Mouse (Mus musculus) midbrain, embryonic 15.5 days (tissue): ENCODE results near the gene Ccdc159. TPM values are rescaled to one million over a fixed set of nuclear protein-coding genes. Genes with fewer than 3 reads are reported as not detected.

Source experiments
- ATAC-seq: fragments of 200-750 bp; cut with Nextera tagmentation; replicated peaks from 2 replicates; pipeline ENCODE4 v1.8.0; 2017; ENCODE audit warnings: moderate TSS enrichment
- H3K27ac ChIP-seq: fragments of 300-500 bp; sonication (generic); 2 replicates; pipeline ENCODE4 v1.5.1; 2015; ENCODE audit warnings: mild to moderate bottlenecking, inconsistent platforms
- H3K27me3 ChIP-seq: fragments of 300-500 bp; sonication (generic); replicated peaks from 2 replicates; pipeline ENCODE4 v1.6.1; 2015; ENCODE audit warnings: inconsistent platforms
- H3K36me3 ChIP-seq: fragments of 300-500 bp; sonication (generic); replicated peaks from 2 replicates; pipeline ENCODE4 v1.6.1; 2015; ENCODE audit warnings: inconsistent platforms
- H3K4me1 ChIP-seq: fragments of 300-500 bp; sonication (generic); 2 replicates; pipeline ENCODE4 v1.6.1; 2015; ENCODE audit warnings: inconsistent platforms
- H3K4me2 ChIP-seq: fragments of 300-500 bp; sonication (generic); 2 replicates; pipeline ENCODE4 v1.6.1; 2015; ENCODE audit warnings: inconsistent platforms, mild to moderate bottlenecking, moderate library complexity
- H3K4me3 ChIP-seq: fragments of 300-500 bp; sonication (generic); 2 replicates; pipeline ENCODE4 v1.5.1; 2015; ENCODE audit warnings: mild to moderate bottlenecking, inconsistent platforms
- H3K9ac ChIP-seq: fragments of 300-500 bp; sonication (generic); 2 replicates; pipeline ENCODE4 v1.6.1; 2015; ENCODE audit warnings: mild to moderate bottlenecking, inconsistent platforms
- H3K9me3 ChIP-seq: fragments of 300-500 bp; sonication (generic); 2 replicates; pipeline ENCODE4 v1.6.1; 2016; ENCODE audit warnings: inconsistent platforms
- WGBS: fragments of 180-500 bp; shearing (Covaris S2); methylation state at CpG from one replicate; pipeline ENCODE4 v1.1.7; 2015; ENCODE audit warnings: mixed read lengths; 5-methylcytosine and 5-hydroxymethylcytosine counted together
- polyA plus RNA-seq: library from polyadenylated mRNA; unstranded; fragments of >200 nt; fragmentation: Nextera tagmentation; extraction: Ambion mirVana; gene quantifications from 2 replicates; pipeline ENCODE4 v1.2.1, GENCODE M21; 2015

Gene Ccdc159
- polyA plus RNA-seq, 1 experiment from 2014 or later: 14.1 TPM

DNA sequence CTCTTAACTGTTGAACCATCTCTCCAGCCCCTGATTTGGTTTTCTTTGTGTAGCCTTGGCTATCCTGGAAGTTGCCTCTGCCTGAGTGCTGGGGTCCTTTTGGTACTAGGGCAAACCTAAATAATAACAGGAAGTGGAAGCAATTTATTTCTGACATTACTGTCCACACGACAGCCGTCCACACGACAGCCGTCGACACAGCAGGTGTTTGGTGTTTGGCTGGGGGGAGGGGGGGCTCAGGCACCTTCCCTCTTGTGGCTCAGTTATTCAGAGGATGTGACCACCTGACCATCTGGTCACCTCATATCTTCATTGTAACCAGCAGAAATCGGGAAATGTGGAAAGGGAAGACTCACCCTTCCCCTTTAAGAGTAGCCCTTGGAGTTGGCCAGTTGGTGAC, 41.6 kb downstream of the Ccdc159 start:
- H3K4me3 ChIP-seq: no peak overlapping the region
- H3K9me3 ChIP-seq: no peaks in the 10 kb centered on the region
- H3K4me2 ChIP-seq: no peak overlapping the region
- no peak overlapping the region for H3K27ac ChIP-seq
- no peak for ATAC-seq
- no peaks in the 10 kb centered on the region for H3K4me1 ChIP-seq
- WGBS: 77% methylated on average over 6 of the region's 6 CpGs
- H3K9ac ChIP-seq: no peak overlapping the region
- H3K36me3 ChIP-seq: no peaks in the 10 kb centered on the region
- 0 out of 2 replicates have a peak, but pooled peaks cover 2% of the 10 kb centered on the region for H3K27me3 ChIP-seq

GRCm38 (mm10) chr9:21969304-21969703, 42.0 kb downstream of the Ccdc159 start:
- Histone ChIP-seq H3K4me3 (no peak overlapping the region), H3K9me3 (no peaks in the 10 kb centered on the region), H3K27ac (no peak overlapping the region), H3K9ac (no peak overlapping the region), H3K27me3 (no peaks in the 10 kb centered on the region), H3K4me2 (no peak overlapping the region), H3K4me1 (no peaks in the 10 kb centered on the region), H3K36me3 (no peaks in the 10 kb centered on the region)
- no peak for ATAC-seq
- 89% methylated on average over 4 of the region's 4 CpGs for WGBS

GRCm38 (mm10) chr9:21976626-21977175, 49.4 kb downstream of the Ccdc159 start:
- no peaks in the 10 kb centered on the region for H3K36me3 ChIP-seq
- no peaks in the 10 kb centered on the region for H3K4me1 ChIP-seq
- no peak overlapping the region for H3K9ac ChIP-seq
- no peaks in the 10 kb centered on the region for H3K27me3 ChIP-seq
- H3K9me3 ChIP-seq: no peaks in the 10 kb centered on the region
- H3K4me3 ChIP-seq: no peak overlapping the region
- ATAC-seq: no peak
- H3K4me2 ChIP-seq: no peak overlapping the region
- no peak overlapping the region for H3K27ac ChIP-seq
- WGBS: 85% methylated on average over 10 of the region's 10 CpGs

GRCm38 (mm10) chr9:21977331-21977730, 50.1 kb downstream of the Ccdc159 start:
- Histone ChIP-seq H3K36me3 (no peaks in the 10 kb centered on the region), H3K4me1 (no peaks in the 10 kb centered on the region), H3K27ac (no peak overlapping the region), H3K27me3 (no peaks in the 10 kb centered on the region), H3K4me3 (no peak overlapping the region), H3K9ac (no peak overlapping the region), H3K4me2 (no peak overlapping the region), H3K9me3 (no peaks in the 10 kb centered on the region)
- ATAC-seq: no peak
- WGBS: 82% methylated on average over 5 of the region's 5 CpGs

DNA sequence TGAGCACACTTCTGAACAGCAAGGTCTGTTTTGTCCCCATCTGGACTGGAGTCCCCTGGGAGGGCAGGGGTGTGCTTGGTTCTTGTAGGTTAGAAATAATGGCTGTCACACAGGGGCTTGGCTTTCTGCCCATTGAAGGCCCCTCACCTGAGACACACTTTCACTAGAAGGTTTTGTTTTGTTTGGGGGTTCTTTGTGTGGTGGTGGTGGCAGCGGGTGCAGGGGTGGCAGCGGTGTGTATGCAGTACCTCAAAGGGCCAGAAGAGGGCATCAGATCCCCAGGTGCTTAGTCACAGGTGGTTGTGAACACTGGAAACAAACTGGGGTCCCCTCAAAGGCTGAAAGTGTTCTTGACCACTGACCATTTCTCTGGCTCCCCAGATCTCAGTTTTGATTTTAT, 50.7 kb downstream of the Ccdc159 start:
- no peak overlapping the region for H3K9ac ChIP-seq
- H3K4me2 ChIP-seq: no peak overlapping the region
- H3K27me3 ChIP-seq: no peaks in the 10 kb centered on the region
- no peak overlapping the region for H3K27ac ChIP-seq
- no peak for ATAC-seq
- no peaks in the 10 kb centered on the region for H3K4me1 ChIP-seq
- H3K4me3 ChIP-seq: no peak overlapping the region
- 22% methylated on average over 2 of the region's 2 CpGs for WGBS
- H3K36me3 ChIP-seq: no peaks in the 10 kb centered on the region
- H3K9me3 ChIP-seq: no peaks in the 10 kb centered on the region

- no peak for ATAC-seq
- Histone ChIP-seq H3K4me2 (no peak overlapping the region), H3K9ac (no peak overlapping the region), H3K9me3 (no peaks in the 10 kb centered on the region), H3K36me3 (no peaks in the 10 kb centered on the region), H3K4me1 (no peaks in the 10 kb centered on the region), H3K27me3 (no peaks in the 10 kb centered on the region), H3K4me3 (no peak overlapping the region), H3K27ac (no peak overlapping the region)
- 92% methylated on average over 4 of the region's 4 CpGs for WGBS
Measured at GRCm38 (mm10) chr9:21978398-21979128, 51.3 kb downstream of the Ccdc159 start.

- WGBS: 6% methylated on average over 3 of the region's 3 CpGs
- no peak for ATAC-seq
- H3K9ac ChIP-seq: no peak overlapping the region
- no peak overlapping the region for H3K4me2 ChIP-seq
- H3K36me3 ChIP-seq: no peaks in the 10 kb centered on the region
- H3K27me3 ChIP-seq: peaks cover 23% of the 10 kb centered on the region
- H3K27ac ChIP-seq: no peak overlapping the region
- H3K9me3 ChIP-seq: no peaks in the 10 kb centered on the region
- peaks cover 13% of the 10 kb centered on the region for H3K4me1 ChIP-seq
- no peak overlapping the region for H3K4me3 ChIP-seq
Measured at GRCm38 (mm10) chr9:21983911-21984310, 56.6 kb downstream of the Ccdc159 start.

Other genes starting within 250 kb of the Ccdc159 start
- 15.8 and 15.9 TPM in 2 replicates for gene Ldlr, start 204.0 kb upstream of the Ccdc159 start, polyA plus RNA-seq
- 15.7 and 17.8 TPM in 2 replicates for gene Spc24, start 167.2 kb upstream of the Ccdc159 start, polyA plus RNA-seq
- gene Kank2, start 128.7 kb upstream of the Ccdc159 start, polyA plus RNA-seq: 5.8 TPM in 2 replicates
- gene Angptl8, start 92.0 kb upstream of the Ccdc159 start, polyA plus RNA-seq: 0.61 and 0.74 TPM in 2 replicates
- 19.2 and 20.4 TPM in 2 replicates for gene Dock6, start 74.8 kb upstream of the Ccdc159 start, polyA plus RNA-seq
- gene Rab3d, start 9.3 kb upstream of the Ccdc159 start, polyA plus RNA-seq: 15.4 and 15.5 TPM in 2 replicates
- gene Tmem205, start 85 bp downstream of the Ccdc159 start, polyA plus RNA-seq: 49.3 and 52.4 TPM in 2 replicates
- gene Plppr2, start 9.6 kb downstream of the Ccdc159 start, polyA plus RNA-seq: 116 and 120 TPM in 2 replicates
- gene Swsap1, start 28.3 kb downstream of the Ccdc159 start, polyA plus RNA-seq: 10.5 TPM in 2 replicates
- gene Epor, start 36.0 kb downstream of the Ccdc159 start, polyA plus RNA-seq: 1.6 and 1.9 TPM in 2 replicates
- gene Rgl3, start 62.0 kb downstream of the Ccdc159 start, polyA plus RNA-seq: 1.1 and 1.8 TPM in 2 replicates
- gene Ccdc151, start 75.2 kb downstream of the Ccdc159 start, polyA plus RNA-seq: 4.8 and 6.4 TPM in 2 replicates
- 94.6 and 103 TPM in 2 replicates for gene Prkcsh, start 75.3 kb downstream of the Ccdc159 start, polyA plus RNA-seq
- gene Elavl3, start 124.6 kb downstream of the Ccdc159 start, polyA plus RNA-seq: 110 and 113 TPM in 2 replicates
- not detected in 2 replicates for gene Gm49318, start 143.8 kb downstream of the Ccdc159 start, polyA plus RNA-seq
- 21.7 and 22.5 TPM in 2 replicates for gene Zfp653, start 143.9 kb downstream of the Ccdc159 start, polyA plus RNA-seq
- gene Ecsit, start 158.0 kb downstream of the Ccdc159 start, polyA plus RNA-seq: 58.8 and 59.4 TPM in 2 replicates
- 1.9 and 2.4 TPM in 2 replicates for gene Cnn1, start 171.7 kb downstream of the Ccdc159 start, polyA plus RNA-seq
- gene Elof1, start 189.7 kb downstream of the Ccdc159 start, polyA plus RNA-seq: 181 and 198 TPM in 2 replicates
- 0.66 and 0.96 TPM in 2 replicates for gene Acp5, start 208.2 kb downstream of the Ccdc159 start, polyA plus RNA-seq
- gene Pigyl, start 229.4 kb downstream of the Ccdc159 start, polyA plus RNA-seq: 84.2 and 85.7 TPM in 2 replicates